Mouse (Mus musculus) CH12F3 (cell line): ENCODE results near the gene 1700080E11Rik.
"Not testable (repeated sequence)": the region's sequence is repeated elsewhere in the genome, so short reads cannot be mapped to it uniquely, and the experiment has no call there.

Source experiments
- in situ Hi-C: fragments of 300-500 bp; cut with MboI; formaldehyde crosslinking; loops from 2 replicates; pipeline ENCODE4 v1.14.3; 2020; ENCODE audit warnings: low sequenced_read_pairs

Gene 1700080E11Rik

DNA sequence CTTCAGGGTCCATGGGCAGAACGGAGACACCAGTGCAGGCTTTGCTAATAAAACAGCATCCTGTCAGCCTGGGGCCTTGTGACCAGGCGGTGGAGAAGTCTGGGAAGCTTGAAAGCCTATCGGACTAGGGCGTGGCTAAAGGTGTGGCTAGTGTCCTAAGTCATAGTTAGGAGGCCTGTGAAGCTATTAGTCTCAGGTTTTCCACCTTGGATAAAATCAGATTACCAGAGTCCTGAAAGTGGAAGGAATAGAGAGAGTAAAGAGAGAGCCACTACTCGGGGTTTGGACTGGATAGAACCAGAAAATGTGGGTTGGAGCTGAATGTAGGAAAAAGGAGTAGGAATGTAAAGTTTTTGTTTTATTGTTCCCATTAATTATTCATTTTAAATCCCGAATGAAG is at the start of gene 1700080E11Rik:
1700080E11Rik (minus strand) TSS at position 101 of the 400 bp plus-strand sequence.
- in situ Hi-C loops: no loop called here

DNA sequence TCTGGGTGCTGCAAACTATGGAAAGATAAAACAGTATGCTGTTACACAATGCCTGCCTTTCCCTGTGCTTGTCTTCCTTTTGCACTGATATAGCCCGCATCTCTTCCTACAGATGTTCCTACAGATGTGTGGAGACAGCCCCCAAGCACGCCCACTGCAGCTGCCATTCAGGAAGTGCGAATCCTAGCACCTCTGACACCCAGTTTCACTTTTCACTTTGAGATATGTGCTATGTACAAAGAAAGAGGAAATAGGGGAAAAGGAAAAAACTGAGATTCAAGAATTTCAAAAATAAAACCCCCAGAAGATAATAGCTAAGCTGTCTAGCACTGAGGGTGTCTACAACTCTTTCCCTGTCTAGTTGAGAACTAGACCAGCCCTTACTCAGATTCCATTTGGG is 41.8 kb upstream of the 1700080E11Rik start:
- in situ Hi-C loops: no loop called here

DNA sequence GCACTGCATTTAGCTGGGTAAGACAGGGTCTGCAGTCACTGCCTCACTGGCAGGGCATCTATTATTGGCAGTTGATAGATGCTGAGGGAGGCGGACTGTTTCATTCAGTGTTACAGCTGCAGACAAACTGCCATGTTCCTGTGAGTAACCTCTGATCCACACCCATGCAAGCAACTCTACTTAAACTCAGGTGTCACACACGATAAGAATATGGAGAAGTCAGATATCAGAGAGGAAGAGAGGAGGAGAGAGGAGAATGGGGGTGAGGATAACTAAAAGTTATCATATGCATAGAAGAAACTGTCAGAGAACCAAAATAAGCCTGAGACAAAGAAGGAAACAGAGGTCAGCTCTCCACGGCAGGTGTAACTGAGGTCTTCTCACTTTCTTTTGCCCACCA is 37.5 kb upstream of the 1700080E11Rik start:
- in situ Hi-C loops: no loop called here

DNA sequence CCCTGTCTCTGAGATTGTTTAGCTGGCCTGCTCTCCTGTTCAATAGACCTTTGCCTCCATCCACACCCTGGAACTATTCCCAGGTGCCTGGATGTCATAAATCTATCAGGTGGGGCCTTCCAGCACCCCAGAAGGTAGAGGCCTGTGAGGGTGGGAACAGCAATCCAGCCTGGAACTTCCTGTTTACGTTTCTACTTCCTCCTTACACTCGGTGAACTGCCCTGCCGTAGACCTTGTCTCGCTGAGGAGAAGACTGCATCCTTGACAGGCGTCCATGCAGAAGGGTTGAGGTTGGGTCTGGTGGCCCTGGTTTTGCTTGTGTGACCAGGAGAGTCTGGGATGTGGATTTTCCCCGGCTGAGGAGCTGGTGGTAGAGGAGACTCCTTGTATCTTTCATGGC is 5.7 kb downstream of the 1700080E11Rik start:
- in situ Hi-C loops: no loop called here

DNA sequence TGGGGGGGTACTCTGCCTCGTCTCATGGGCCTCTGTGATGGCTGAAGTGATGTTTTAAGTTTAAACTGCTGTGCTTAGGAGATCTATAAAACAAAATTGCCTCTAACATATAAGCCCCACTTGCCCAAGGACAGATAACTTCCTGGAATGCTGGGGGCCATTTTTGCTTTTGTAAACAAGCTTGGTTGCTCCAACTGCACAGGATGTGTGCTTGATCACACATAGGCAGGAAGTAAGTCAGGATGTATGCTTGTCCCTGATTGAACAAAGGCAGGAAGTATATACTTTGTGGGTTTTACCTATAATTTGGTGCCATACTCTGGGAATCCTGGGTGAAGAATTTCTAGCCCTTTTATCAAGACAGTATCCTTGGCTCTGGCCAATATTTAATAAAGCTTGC is 8.5 kb downstream of the 1700080E11Rik start:
- in situ Hi-C loops: no loop called here

DNA sequence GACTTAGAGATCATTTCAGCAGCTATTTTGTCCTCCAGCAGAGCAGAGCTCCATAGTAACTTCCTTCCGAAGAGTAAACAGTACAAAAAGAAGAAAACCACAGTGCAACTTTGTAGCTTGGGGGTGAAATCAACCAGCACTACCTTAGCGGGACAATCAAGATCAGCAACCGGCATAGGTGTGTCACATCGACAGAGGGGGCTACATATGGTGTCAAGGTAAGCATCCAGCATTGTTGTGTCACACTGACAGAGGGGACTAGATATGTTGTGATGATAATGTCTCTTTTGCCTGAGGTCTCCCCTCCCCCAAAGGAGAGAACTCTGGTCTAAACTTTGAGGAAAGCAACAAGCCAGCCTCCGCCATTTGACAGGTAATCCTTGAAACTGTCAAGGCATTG is 10.4 kb downstream of the 1700080E11Rik start:
- in situ Hi-C loops: no loop called here

DNA sequence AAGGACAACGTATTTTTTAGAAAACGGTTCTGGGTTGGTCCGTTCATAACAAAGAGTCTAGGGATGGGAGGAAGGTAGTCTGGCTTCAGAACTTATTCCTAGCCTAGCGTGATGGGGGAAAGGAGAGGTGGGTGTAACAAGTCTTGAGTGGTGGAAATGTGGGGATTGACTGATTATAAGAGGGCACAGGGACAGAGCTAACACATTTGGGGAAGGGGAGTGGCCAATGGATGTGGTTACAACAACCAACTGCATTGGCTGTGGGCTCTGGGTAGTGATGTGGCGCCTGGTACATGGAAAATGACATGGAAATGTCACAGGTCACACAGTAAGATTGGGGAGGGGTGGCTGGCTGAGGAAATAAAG is 12.9 kb downstream of the 1700080E11Rik start:
- in situ Hi-C loops: no loop called here

DNA sequence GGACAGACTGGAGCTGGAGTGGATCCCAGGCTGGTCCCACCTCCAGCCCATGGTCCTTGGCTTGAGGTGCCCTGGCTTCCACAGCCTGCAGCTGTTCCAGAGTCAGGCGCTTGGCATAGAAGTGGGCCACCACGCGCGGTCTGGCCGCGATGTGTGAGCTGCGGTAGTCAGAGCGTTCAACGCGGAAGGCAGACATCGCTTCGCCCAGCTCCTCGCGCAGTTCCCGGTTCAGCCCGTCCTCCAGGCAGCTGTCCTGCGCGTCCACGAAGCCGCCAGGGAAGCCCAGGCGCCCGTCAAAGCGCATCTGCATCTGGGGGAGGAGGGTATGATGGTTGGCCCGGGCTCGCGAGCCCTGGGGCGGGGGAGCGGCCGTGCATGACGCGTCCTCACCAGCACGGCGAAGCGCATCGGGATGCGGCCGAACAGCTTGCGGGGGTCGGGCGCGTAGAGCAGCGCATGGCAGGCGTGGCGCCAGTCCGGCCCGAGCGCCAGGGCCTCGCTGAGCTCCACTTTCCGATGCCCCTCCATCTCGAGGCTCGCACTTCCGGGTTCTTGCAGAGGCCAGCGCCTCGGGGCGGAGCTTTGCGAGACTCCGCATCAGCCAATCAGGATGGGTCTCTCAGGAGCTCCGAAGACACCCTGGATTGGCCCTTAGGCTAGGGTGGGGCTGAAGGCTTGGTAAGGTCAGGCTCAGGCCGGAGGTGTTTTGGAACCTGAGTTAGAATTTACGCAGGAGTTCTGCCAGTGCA is 13.5 kb downstream of the 1700080E11Rik start, which contains the start of gene Nudt16:
Nudt16 (minus strand) TSS at position 572 of the 749 bp plus-strand sequence.
- in situ Hi-C loops: no loop called here

DNA sequence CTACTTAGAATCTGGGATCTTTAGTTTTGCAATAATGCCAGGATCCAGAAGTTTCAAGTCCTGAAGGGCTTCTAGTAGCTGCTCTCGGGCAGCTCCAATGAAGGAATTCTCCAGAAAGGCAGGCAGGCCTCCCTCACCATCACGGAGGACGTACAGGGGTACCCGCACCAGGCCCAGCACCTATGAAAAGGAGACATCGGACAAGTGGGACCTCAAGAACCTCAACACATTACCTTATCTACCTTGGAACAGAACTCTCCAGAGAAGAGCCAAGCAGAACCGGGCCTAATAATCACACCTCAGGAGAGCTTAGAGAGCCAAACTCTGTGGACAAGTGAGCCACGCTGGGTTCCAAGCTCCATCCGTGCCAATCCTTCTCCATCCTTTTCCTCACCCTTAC is 14.6 kb downstream of the 1700080E11Rik start:
- in situ Hi-C loops: no loop called here

DNA sequence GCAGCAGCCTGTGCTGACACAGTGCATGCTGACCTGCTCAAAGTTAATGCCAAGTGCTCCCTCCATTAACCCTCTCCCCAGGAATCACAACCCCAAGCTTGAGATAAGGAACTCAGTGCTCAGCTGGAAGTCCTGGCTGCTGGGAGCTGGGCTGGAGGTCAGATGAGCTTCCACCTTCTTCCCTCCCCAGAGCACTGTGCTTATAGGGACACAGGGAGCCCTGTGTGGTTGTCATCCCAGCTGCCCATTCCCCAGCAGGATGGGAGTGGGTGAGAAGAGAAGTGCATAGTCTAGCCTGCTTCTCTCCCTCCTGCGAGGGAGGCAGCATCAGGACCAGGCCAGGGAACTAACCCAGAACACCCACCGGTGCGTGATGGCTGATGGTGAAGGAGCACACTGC is 19.7 kb downstream of the 1700080E11Rik start:
- in situ Hi-C loops: not testable (repeated sequence)

DNA sequence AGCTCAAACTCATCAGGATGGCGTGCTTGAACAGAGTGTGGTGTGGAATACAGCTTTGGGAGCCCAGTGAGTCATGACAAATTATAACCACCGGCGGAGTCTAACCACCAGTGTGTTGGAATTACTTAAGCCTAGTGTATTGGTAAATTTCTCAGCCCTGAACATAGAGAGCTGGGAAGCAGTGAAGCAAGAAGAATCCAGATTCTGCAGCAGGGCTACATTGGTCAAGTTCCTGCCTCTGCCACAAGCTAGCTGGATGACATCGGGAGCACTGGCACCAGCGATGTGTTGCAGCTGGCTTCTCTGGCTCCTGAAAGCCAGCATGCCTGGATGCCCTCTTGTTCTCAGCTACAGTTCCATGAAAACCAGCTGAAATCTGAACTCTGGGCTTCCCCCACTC is 41.0 kb downstream of the 1700080E11Rik start:
- in situ Hi-C loops: no loop called here

DNA sequence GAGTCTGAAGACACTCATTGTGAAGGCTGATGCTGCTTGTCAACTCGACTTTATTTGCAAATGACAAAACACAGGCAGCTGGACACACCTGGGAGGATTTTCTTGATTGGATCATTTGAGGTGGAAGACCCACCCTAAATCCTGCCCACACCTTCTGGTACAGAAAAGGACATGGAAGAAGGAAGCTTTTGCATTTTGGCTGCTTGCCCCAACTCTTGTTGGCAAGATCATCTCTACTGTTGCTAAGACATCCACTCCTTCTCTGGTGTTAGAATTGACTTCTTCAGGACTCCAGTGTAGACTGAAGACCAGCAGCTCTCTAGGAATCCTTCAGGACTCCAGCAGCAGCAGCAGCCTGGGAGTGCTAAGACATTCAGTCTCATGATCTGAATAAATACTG is 43.0 kb downstream of the 1700080E11Rik start:
- in situ Hi-C loops: no loop called here

DNA sequence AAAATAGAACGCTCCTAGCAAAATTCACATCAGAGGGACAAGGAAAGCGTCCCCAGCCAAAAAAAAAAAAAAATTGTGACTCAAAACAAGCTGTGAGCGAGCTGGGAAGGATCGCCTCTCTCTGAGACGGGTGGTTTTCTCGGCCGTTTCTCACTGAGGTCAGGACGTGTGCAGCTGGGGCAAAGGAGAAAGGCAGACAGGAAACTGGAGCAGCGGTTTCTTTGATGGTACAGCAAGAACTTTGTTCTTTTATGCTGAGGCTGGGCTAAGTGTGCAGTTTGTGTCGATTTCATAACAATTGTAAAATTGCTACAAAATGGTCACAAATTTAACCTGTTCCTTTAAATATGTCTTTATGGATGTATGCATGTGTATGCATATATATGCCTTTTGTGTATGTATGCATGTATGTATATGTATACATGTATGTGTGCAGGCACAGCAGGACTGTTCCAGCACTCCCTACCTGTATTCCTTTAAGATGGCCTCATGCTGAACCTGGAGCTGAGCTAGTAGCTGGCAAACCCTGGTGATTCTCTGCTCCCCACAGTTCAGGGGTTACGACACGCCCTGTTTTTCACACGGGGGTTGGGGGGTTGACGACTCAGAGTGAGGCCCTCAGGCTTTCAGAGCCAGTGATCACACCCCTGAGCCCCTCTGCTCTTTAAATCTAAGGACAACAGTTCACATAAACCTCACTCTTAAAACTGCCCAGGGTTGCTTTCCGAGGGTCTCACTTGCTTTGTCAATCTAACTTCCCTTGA is 43.9 kb downstream of the 1700080E11Rik start:
- in situ Hi-C loops: no loop called here
